Mouse (Mus musculus) small intestine, adult 2 months (tissue): ENCODE measurements around the gene Litaf. TPM values are rescaled to one million over a fixed set of nuclear protein-coding genes. Genes with fewer than 3 reads are reported as not detected.

Experiments used
- H3K27ac ChIP-seq: fragments of 200-500 bp; 2 replicates; pipeline ENCODE4 v1.5.1; 2012; ENCODE audit warnings: low read depth, low read length, control low read depth, inconsistent platforms; ENCODE audit not compliant: insufficient read depth
- H3K27me3 ChIP-seq: fragments of 200-500 bp; 2 replicates; pipeline ENCODE4 v1.6.1; 2012; ENCODE audit warnings: mild to moderate bottlenecking, moderate library complexity, low read length, inconsistent platforms; ENCODE audit not compliant: control insufficient read depth, insufficient read depth
- H3K36me3 ChIP-seq: fragments of 200-500 bp; 2 replicates; pipeline ENCODE4 v1.6.1; 2012; ENCODE audit warnings: mild to moderate bottlenecking, low read length, control low read depth, inconsistent platforms; ENCODE audit not compliant: control insufficient read depth, insufficient read depth
- H3K4me1 ChIP-seq: fragments of 200-500 bp; 2 replicates; pipeline ENCODE4 v1.6.1; 2012; ENCODE audit warnings: low read length, inconsistent platforms, mixed read lengths; ENCODE audit not compliant: control insufficient read depth, insufficient read depth, insufficient read length
- H3K4me3 ChIP-seq: fragments of 200-500 bp; 2 replicates; pipeline ENCODE4 v1.5.1; 2012; ENCODE audit warnings: low read depth, mild to moderate bottlenecking, control low read depth, inconsistent platforms, low read length, moderate library complexity
- CTCF ChIP-seq: fragments of 200-500 bp; IDR thresholded peaks from 2 replicates; pipeline ENCODE4 v1.5.1; 2012; ENCODE audit warnings: low read depth, mild to moderate bottlenecking, control low read depth, inconsistent platforms, low read length, moderate library complexity, mixed read lengths; ENCODE audit not compliant: insufficient replicate concordance, insufficient read length; ENCODE audit errors: extremely low read depth
- POLR2A ChIP-seq: fragments of 200-500 bp; IDR thresholded peaks from 2 replicates; pipeline ENCODE4 v1.6.1; 2012; ENCODE audit warnings: low read depth, mild to moderate bottlenecking, control low read depth, inconsistent platforms, low read length, moderate library complexity
- WGBS: fragments of 180-500 bp; shearing (Covaris S2); methylation state at CpG from one replicate; pipeline ENCODE4 v1.1.7; 2018; 5-methylcytosine and 5-hydroxymethylcytosine counted together
- polyA plus RNA-seq: library from polyadenylated mRNA; depleted of rRNA; stranded (reverse); fragments of >200 nt; gene quantifications from 2 replicates; pipeline ENCODE4 v1.2.3, GENCODE M21; 2012

Gene Litaf
- polyA plus RNA-seq, 1 experiment, result 497 TPM

- no peaks in the 10 kb centered on the region for H3K4me1 ChIP-seq
- whole genome bisulfite sequencing, result 82% methylated on average over 7 of the region's 7 CpGs
These were observed 120.4 kb downstream of the Litaf start for GRCm38 (mm10) chr16:10945381-10946127.

GRCm38 (mm10) chr16:10944545-10944944, 121.4 kb downstream of the Litaf start:
- Histone ChIP-seq H3K4me3 (no peak overlapping the region), H3K36me3 (no peaks in the 10 kb centered on the region), H3K27ac (no peak overlapping the region), H3K4me1 (no peaks in the 10 kb centered on the region), H3K27me3 (no peaks in the 10 kb centered on the region)
- TF ChIP-seq POLR2A (no peak), CTCF (no peak)
- WGBS, result 71% methylated on average over 7 of the region's 7 CpGs

More at GRCm38 (mm10) chr16:10945381-10946127, 120.4 kb downstream of the Litaf start:
- H3K27ac ChIP-seq, result no peak overlapping the region
- no peaks in the 10 kb centered on the region for H3K36me3 ChIP-seq
- no peak overlapping the region for H3K4me3 ChIP-seq
- no peaks in the 10 kb centered on the region for H3K27me3 ChIP-seq
- TF ChIP-seq POLR2A, result no peak
- TF ChIP-seq CTCF, result no peak

GRCm38 (mm10) chr16:10943257-10943656, 122.7 kb downstream of the Litaf start:
- Histone ChIP-seq H3K27me3 (no peaks in the 10 kb centered on the region), H3K4me1 (no peaks in the 10 kb centered on the region), H3K36me3 (no peaks in the 10 kb centered on the region), H3K4me3 (no peak overlapping the region), H3K27ac (no peak overlapping the region)
- 64% methylated on average over 5 of the region's 5 CpGs for WGBS
- TF ChIP-seq POLR2A (no peak), CTCF (no peak)

- Histone ChIP-seq H3K4me1 (no peaks in the 10 kb centered on the region), H3K27me3 (no peaks in the 10 kb centered on the region), H3K36me3 (no peaks in the 10 kb centered on the region), H3K4me3 (no peak overlapping the region), H3K27ac (no peak overlapping the region)
- WGBS, result 80% methylated on average over 2 of the region's 2 CpGs
- TF ChIP-seq CTCF (no peak), POLR2A (no peak)
These were observed 125.3 kb downstream of the Litaf start for GRCm38 (mm10) chr16:10940661-10941060.

DNA sequence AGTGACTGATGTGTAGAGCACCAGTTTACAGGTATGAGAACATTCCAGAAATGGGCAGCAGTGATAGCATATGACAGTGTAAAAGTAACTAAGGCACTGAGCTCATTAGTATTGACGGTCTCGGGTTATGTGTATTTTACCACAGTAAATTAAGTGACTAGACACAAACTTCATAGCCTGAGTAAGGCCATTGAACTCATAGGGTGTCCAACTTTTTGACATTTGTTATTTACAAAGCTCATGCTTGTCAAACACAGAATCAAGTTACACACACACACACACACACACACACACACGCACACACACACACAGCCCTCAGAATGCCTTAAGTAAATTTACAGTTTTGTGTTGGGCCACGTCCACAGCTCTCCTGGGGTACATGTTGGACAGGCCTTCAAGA, 126.0 kb downstream of the Litaf start:
- TF ChIP-seq CTCF (no peak), POLR2A (no peak)
- no peak overlapping the region for H3K27ac ChIP-seq

DNA sequence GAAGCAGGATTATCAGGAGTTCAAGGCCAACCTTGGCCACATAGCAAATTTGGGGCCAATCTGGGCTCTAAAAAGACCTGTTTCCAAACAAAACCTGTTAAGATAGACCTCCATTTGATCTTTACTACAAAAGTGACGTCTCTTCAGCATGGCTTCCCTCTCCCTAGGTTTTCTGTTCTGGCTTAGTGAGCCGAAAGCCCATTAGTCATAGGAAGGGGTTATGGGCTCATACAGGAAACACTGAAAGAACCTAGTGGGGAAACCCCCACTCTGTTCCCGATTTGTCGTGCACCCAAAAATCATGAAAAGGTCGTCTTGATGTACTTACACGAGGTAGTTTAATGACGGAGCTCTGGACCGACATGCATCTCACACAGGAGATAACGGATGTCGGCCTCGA, 128.5 kb downstream of the Litaf start:
- 83% methylated on average over 11 of the region's 11 CpGs for WGBS
- Histone ChIP-seq H3K27me3 (no peaks in the 10 kb centered on the region), H3K36me3 (no peaks in the 10 kb centered on the region), H3K4me3 (no peak overlapping the region), H3K27ac (no peak overlapping the region), H3K4me1 (no peaks in the 10 kb centered on the region)
- TF ChIP-seq CTCF, result no peak
- TF ChIP-seq POLR2A, result no peak

More for the DNA sequence above, 126.0 kb downstream of the Litaf start:
- WGBS, result 74% methylated on average over 4 of the region's 4 CpGs
- Histone ChIP-seq H3K27me3 (no peaks in the 10 kb centered on the region), H3K36me3 (no peaks in the 10 kb centered on the region), H3K4me1 (no peaks in the 10 kb centered on the region), H3K4me3 (no peak overlapping the region)

- 82% methylated on average over 5 of the region's 5 CpGs for WGBS
- no peak overlapping the region for H3K27ac ChIP-seq
- no peak for TF ChIP-seq POLR2A
- TF ChIP-seq CTCF, result no peak
These were observed 129.1 kb downstream of the Litaf start for GRCm38 (mm10) chr16:10936700-10937319.

More at GRCm38 (mm10) chr16:10936700-10937319, 129.1 kb downstream of the Litaf start:
- no peaks in the 10 kb centered on the region for H3K36me3 ChIP-seq
- no peak overlapping the region for H3K4me3 ChIP-seq
- H3K27me3 ChIP-seq, result no peaks in the 10 kb centered on the region
- H3K4me1 ChIP-seq, result no peaks in the 10 kb centered on the region
